Mouse (Mus musculus) bone marrow, adult 2 months (tissue): ENCODE data around the gene Gata2. TPM values are rescaled to one million over a fixed set of nuclear protein-coding genes. Genes with fewer than 3 reads are reported as not detected.
A peak's percentile ranks its signal among the peaks of the same experiment; 100 is the strongest.

Experiments used
- H3K27ac ChIP-seq: fragments of 200-500 bp; 2 replicates; pipeline ENCODE4 v1.5.1; 2012; ENCODE audit warnings: low read depth, mild to moderate bottlenecking, control low read depth, inconsistent platforms, low read length; ENCODE audit not compliant: control insufficient read depth, poor library complexity, insufficient read depth
- H3K4me1 ChIP-seq: fragments of 200-500 bp; 2 replicates; pipeline ENCODE4 v1.6.1; 2011; ENCODE audit warnings: low read length; ENCODE audit not compliant: control insufficient read depth, insufficient read depth
- H3K4me3 ChIP-seq: fragments of 200-500 bp; replicated peaks from 2 replicates; pipeline ENCODE3; 2011; ENCODE audit warnings: mild to moderate bottlenecking, low read depth, low read length, control low read depth; ENCODE audit not compliant: control insufficient read depth
- CTCF ChIP-seq: fragments of 200-500 bp; IDR thresholded peaks from 2 replicates; pipeline ENCODE4 v1.5.1; 2011; ENCODE audit warnings: low read length, control low read depth; ENCODE audit not compliant: control insufficient read depth, insufficient read depth
- POLR2A ChIP-seq: fragments of 200-500 bp; IDR thresholded peaks from 2 replicates; pipeline ENCODE4 v1.6.1; 2011; ENCODE audit warnings: low read depth, mild to moderate bottlenecking, control low read depth, low read length, borderline replicate concordance; ENCODE audit not compliant: control insufficient read depth
- WGBS: fragments of 180-500 bp; shearing (Covaris S2); methylation state at CpG from one replicate; pipeline ENCODE4 v1.1.7; 2018; 5-methylcytosine and 5-hydroxymethylcytosine counted together
- polyA plus RNA-seq: library from polyadenylated mRNA; stranded (reverse); fragments of >200 nt; gene quantifications from 2 replicates; pipeline ENCODE4 v1.2.4, GENCODE M21; 2011; ENCODE audit warnings: low replicate concordance; ENCODE audit not compliant: missing spikeins, insufficient read depth, insufficient read length

The Gata2 gene
- polyA plus RNA-seq, 1 experiment, result 10.4 TPM

DNA sequence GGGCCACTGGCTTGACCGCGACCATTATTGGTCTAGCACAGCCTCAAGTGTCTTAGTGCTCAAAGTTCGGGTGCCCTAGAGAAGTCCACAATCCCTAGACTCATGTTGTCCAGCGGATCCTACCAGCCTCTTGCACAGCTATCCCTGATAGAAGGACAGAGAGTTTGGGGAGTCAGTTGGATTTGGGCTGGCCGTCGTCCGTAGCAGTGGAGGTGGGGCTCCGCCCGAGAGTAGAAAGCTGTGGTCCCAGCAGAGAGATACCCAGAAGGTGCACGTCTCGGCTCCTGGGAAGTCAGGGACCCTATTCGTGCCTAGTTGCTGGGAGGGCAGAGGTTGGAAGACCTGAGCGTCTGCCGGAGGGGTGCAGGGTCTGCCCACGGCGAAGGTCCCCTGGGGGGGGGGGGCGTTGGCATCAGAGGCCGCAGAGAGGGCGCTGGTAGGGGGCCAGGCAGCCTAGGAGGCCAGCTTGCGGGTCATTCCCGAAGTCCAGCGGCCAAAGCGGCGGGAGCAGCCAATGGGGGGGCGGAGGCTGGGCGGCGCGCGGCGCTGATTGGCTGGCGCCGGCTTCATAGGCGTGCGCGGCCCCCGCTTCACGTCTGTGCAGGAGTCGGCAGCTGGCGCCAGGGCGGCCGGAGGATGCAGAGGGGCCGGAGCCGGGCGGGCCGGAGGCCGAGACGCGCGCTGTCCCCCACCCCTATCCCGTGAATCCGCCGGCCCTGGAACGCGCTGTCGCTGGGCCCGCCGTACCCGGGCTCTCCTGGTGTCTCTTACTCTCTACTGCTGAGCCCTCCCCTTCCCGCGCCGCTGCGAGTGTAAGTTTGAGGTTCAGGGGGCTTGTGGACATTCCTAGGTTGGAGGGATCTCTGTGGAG lies 4.6 kb downstream of the Gata2 start:
- WGBS, result under 1% methylated on average over 61 of the region's 62 CpGs
- H3K27ac ChIP-seq, result no peak overlapping the region
- H3K4me1 ChIP-seq, result no peaks in the 10 kb centered on the region; the same call in 1 of the 2 replicates
- peak overlapping the region; percentile 52 for H3K4me3 ChIP-seq
- no peak for TF ChIP-seq POLR2A
- no peak for TF ChIP-seq CTCF

DNA sequence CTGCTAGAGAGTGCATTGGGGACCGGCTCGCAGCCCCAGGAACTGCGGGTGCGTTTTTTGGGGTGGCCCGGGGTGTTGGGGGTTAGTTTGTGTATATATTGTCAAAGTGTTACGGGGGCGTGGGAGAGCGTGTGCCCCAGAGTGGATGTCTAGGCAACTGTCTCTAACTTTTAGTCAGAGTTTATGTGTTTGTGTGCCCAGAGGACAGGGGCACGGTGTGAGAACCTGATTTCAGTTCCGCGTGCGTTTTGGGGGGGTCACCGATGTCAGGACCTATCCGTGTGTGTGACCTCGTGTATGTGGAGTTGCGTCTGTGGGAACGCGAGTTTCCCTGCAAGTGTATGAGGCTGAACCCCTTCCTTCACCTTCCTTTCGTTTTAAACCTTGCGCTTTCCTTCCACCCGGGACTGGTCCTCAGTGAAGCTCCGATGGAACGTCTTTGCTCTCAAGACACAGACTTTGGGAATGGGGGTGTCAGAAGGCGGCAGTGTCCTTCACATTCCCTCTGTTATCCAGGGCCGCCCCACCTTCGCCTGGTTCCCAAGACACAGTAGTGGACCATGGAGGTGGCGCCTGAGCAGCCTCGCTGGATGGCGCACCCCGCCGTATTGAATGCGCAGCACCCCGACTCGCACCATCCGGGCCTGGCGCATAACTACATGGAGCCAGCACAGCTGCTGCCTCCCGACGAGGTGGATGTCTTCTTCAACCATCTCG lies 5.5 kb downstream of the Gata2 start:
- peak overlapping the region; percentile 52 for H3K4me3 ChIP-seq
- H3K4me1 ChIP-seq, result no peaks in the 10 kb centered on the region; the same call in 1 of the 2 replicates
- under 1% methylated on average over 39 of the region's 39 CpGs for WGBS
- no peak for TF ChIP-seq POLR2A
- no peak for TF ChIP-seq CTCF
- no peak overlapping the region for H3K27ac ChIP-seq

DNA sequence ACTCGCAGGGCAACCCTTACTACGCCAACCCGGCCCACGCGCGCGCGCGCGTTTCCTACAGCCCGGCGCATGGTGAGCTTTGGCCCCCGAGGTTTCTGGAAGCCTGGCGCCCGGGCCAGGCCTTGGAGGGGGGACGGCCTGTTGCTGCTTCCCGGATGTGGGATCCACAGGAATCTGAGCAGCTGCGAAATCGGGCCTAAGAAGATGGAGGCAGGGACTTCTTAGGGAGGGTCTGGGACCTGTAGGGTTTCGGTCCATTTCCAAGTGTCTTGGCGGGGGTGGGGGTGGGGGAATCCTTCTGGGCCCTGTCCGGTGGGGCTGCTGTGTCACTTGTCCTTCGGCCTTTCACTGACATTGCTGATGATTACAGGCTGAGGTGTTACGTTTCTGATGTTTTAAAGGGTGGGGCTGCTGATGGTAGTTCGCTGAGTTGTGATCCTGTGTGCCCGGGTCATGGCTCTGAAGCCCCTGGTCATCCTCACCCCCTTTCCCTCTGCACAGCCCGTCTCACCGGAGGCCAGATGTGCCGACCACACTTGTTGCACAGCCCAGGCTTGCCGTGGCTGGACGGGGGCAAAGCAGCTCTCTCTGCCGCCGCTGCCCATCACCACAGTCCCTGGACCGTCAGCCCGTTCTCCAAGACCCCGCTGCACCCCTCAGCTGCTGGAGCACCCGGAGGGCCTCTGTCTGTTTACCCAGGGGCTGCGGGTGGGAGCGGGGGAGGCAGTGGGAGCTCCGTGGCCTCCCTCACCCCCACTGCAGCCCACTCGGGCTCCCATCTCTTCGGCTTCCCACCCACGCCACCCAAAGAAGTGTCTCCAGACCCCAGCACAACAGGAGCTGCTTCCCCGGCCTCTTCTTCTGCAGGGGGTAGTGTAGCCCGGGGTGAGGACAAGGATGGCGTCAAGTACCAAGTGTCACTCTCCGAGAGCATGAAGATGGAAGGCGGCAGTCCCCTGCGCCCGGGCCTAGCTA lies 6.3 kb downstream of the Gata2 start:
- TF ChIP-seq CTCF (no peak), POLR2A (no peak)
- Histone ChIP-seq H3K4me3 (peak overlapping the region; percentile 52), H3K27ac (no peak overlapping the region), H3K4me1 (no peaks in the 10 kb centered on the region; the same call in 1 of the 2 replicates)
- WGBS, result 20% methylated on average over 50 of the region's 50 CpGs

DNA sequence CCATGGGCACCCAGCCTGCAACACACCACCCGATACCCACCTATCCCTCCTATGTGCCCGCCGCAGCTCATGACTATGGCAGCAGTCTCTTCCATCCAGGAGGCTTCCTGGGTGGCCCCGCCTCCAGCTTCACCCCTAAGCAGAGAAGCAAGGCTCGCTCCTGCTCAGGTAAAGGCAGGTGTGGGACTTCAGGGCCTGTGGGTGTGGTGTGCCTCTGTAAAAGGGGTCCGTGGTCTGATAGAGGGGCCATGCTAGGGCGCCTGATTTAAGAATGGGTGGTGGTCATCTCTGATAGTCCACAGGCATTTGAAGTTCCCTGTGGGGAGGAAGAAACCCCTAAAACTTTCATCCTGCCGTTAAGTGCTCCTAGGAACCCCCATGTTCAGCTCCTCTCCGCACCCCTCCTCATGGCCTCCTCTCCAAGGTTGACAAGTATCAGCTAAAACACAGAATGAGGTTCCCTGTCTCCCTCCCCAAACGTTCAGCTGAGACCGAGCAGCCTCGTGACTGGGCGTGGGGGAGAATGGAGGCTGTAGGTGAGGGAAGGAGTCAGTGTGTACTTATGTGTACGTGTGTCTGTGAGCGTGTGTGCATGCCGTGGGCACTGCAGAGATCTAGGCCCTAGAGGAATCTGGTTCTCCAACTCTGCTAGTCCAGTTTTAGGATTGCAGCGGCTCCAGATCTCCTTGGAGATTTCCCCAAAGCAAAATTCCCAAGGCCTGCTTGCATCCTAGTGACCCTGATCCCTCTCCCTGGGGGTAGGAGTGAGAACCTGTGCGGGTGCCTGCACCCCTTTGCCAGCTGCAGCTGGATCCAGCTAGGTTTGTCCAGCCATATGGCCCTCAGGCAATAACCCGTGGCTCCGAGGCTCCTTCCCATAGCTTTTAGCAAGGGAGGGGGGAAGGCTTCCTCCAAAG lies 7.3 kb downstream of the Gata2 start:
- 49% methylated on average over 20 of the region's 20 CpGs for WGBS
- Histone ChIP-seq H3K4me3 (no peak overlapping the region), H3K27ac (no peak overlapping the region), H3K4me1 (no peaks in the 10 kb centered on the region; the same call in 1 of the 2 replicates)
- no peak for TF ChIP-seq POLR2A
- TF ChIP-seq CTCF, result no peak

DNA sequence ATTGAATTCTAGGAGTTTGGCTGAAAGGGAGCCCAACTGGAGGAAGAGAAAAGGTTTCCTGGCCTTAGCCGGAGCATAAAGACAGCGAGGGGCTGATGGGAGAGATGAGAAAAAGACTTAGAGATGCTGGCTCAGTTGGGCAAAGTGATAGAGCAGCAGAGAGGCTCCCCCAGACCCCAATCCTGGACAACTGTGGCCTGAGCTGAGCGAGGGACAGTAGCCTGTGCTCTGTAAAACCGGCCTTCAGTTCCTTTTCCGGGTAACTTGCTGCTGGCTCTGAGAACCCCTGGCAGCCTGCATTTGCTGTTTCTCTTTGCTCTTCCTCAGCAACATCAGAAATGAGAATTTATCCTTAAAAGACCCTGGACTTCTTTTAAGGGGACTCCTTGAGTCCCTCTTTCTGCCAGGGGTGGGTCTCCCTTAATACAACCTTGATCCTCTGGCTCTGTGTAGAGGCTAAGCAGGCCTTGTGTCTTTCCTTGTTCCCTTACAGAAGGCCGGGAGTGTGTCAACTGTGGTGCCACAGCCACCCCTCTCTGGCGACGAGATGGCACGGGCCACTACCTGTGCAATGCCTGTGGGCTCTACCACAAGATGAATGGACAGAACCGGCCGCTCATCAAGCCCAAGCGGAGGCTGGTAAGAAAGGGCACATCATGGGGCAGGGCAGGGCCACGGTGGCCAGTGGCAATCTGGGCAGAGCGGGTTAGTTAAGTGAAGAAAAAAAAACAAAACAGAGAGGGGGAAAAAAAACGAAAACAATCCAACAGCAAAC lies 8.4 kb downstream of the Gata2 start:
- TF ChIP-seq POLR2A (no peak), CTCF (no peak)
- 21% methylated on average over 15 of the region's 15 CpGs for WGBS
- Histone ChIP-seq H3K4me1 (no peaks in the 10 kb centered on the region; the same call in 1 of the 2 replicates), H3K27ac (peak overlapping the region; percentile 14; the same call in 1 of the 2 replicates), H3K4me3 (no peak overlapping the region)

DNA sequence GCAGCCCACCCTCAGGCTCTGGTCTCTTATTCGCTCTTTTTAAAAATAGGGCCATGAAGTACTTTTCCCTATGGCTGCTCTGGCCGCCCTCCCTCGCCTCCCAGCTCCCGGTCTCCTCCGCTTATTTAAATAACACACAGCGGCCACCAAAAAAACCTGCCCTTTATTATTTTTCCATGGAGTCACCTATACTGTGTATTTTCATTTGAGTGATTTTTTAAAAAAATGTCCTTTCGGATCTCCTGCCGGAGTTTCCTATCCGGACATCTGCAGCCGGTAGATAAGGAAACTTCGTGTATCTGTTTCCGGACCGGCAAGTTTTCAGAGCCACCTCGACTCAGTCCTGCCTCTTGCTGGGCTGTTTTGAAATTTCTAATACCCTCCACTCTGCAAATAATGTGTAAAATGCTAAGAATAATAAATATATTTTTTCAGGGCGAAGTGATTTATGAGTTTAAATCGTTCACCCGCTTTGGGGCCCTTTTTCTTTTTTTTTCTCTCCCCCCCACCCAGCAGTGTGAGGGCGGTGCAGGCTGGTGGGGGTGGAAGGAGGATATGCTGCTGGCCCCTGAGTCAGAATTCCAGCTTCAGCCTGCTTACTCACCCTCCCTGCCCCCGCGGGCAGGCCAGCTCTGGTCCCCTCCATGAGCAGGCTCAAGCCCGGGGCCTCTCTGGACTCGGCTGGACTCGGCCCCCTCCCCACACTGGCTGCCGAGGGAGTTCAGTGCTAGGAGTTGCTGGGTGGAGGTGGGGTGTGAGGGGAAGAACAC lies 9.4 kb downstream of the Gata2 start:
- Histone ChIP-seq H3K4me3 (no peak overlapping the region), H3K27ac (no peak overlapping the region), H3K4me1 (no peaks in the 10 kb centered on the region; the same call in 1 of the 2 replicates)
- WGBS, result 3% methylated on average over 24 of the region's 24 CpGs
- no peak for TF ChIP-seq CTCF
- TF ChIP-seq POLR2A, result no peak
